In the genomic region with DNA sequence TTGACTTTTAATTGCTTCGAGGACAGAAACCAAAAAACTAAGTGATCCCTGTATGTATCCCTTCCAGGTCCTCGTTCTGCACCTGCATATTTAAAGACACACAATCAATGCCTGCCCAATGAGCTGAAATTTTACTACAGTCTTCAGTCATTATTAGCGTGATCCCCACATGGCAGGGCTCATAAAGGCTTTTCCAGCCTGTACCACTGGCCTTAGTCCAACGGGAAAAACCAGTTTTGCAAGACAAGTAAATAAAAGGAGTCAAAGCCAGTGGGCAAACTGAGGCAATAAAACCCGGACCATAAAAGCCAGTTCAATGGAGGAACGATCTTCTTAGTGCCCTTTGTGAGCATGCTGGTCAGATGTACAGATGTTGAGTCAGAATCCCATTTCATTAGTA, we compare ENCODE assay signal across 31 mouse cellular contexts.
DNase-seq lines count a peak whose midpoint lies in the region; ATAC-seq and TF ChIP-seq lines count a peak whose summit lies in the region.
"Had no signal": no experiment of that assay in that cellular context is flagged by ENCODE, and none has a peak within 500 bp of the region (broad histone marks: within the 10 kb centered on the region; RNA-seq: fewer than 3 reads in every experiment).

No protein-coding gene starts in this region.

- no peak overlapping the region for H3K4me2 ChIP-seq in intestine, embryonic 14.5 days (ENCODE audit: low read length)
- H3K4me2 ChIP-seq in intestine, postnatal 0 days (replicated peaks; ENCODE audit: low read depth): 0 out of 2 replicates have a peak overlapping the region, but pooled peaks have one; percentile 2
- H3K4me2 ChIP-seq: embryonic facial prominence, embryonic 15.5 days; forebrain, embryonic 12.5 days; heart, embryonic 15.5 days; hindbrain, embryonic 12.5 days; neural tube, embryonic 15.5 days had no signal

- H3K36me3 ChIP-seq in intestine, embryonic 14.5 days (ENCODE audit: control insufficient read depth, insufficient read depth, low read length): no peaks in the 10 kb centered on the region
- H3K36me3 ChIP-seq in intestine, postnatal 0 days (ENCODE audit: control insufficient read depth, insufficient read depth): no peaks in the 10 kb centered on the region
- H3K36me3 ChIP-seq: embryonic facial prominence, embryonic 10.5 days; embryonic facial prominence, embryonic 15.5 days; forebrain, embryonic 12.5 days; heart, embryonic 10.5 days; heart, embryonic 15.5 days; hindbrain, embryonic 12.5 days; neural tube, embryonic 15.5 days had no signal

- DNase-seq in layer of hippocampus, adult 2 months (ENCODE audit: low spot score in 2 of 2): no peak
- no peak for DNase-seq in layer of hippocampus, adult 9-10 months (ENCODE audit: low spot score)
- DNase-seq in lung, postnatal 36 days: peak; percentile 19
- no peak for DNase-seq in lung, postnatal 4 days
- DNase-seq in intestine, embryonic 14.5 days (ENCODE audit: low spot score): no peak
- DNase-seq in ovary, postnatal 36 days (ENCODE audit: low spot score): no peak
- DNase-seq in right cerebral cortex, postnatal 25 days: no peak
- DNase-seq: adrenal gland, adult 8-10 months; B cell, adult 2 months; cerebellum, adult 8-10 months; cerebellum, postnatal 25 days; forebrain, postnatal 0 days; gastrocnemius, postnatal 14 days; heart, postnatal 36 days; kidney, adult 9 months; kidney, postnatal 4 days; liver; midbrain, embryonic 14.5 days; right cerebral cortex, adult 18-20 months; right cerebral cortex, postnatal 4 days; thymus, postnatal 4 days had no signal

- no peaks in the 10 kb centered on the region for H3K9me3 ChIP-seq in intestine, embryonic 14.5 days (ENCODE audit: control insufficient read depth, low read length)
- H3K9me3 ChIP-seq in intestine, postnatal 0 days (ENCODE audit: control insufficient read depth): no peaks in the 10 kb centered on the region
- H3K9me3 ChIP-seq: embryonic facial prominence, embryonic 10.5 days; embryonic facial prominence, embryonic 15.5 days; forebrain, embryonic 12.5 days; heart, embryonic 10.5 days; heart, embryonic 15.5 days; hindbrain, embryonic 12.5 days; neural tube, embryonic 15.5 days had no signal

- H3K4me3 ChIP-seq in layer of hippocampus, adult 2 months: no peak overlapping the region
- H3K4me3 ChIP-seq in intestine, embryonic 14.5 days (ENCODE audit: low read depth, low read length): no peak overlapping the region
- no peak overlapping the region for H3K4me3 ChIP-seq in intestine, postnatal 0 days (ENCODE audit: low read depth, low read length)
- H3K4me3 ChIP-seq: embryonic facial prominence, embryonic 10.5 days; embryonic facial prominence, embryonic 15.5 days; forebrain, embryonic 12.5 days; heart, embryonic 10.5 days; heart, embryonic 15.5 days; hindbrain, embryonic 12.5 days; neural tube, embryonic 15.5 days had no signal

- H3K4me1 ChIP-seq in intestine, embryonic 14.5 days (replicated peaks; ENCODE audit: control insufficient read depth, insufficient read depth, low read length): no peaks in the 10 kb centered on the region
- H3K4me1 ChIP-seq in intestine, postnatal 0 days (replicated peaks; ENCODE audit: control insufficient read depth, insufficient read depth, low read length): peaks cover 5% of the 10 kb centered on the region; the same call in 1 of the 2 replicates
- H3K4me1 ChIP-seq: embryonic facial prominence, embryonic 10.5 days; embryonic facial prominence, embryonic 15.5 days; forebrain, embryonic 12.5 days; heart, embryonic 10.5 days; heart, embryonic 15.5 days; hindbrain, embryonic 12.5 days; neural tube, embryonic 15.5 days had no signal

- no peak for TF ChIP-seq CTCF in layer of hippocampus, adult 2 months (conservative IDR thresholded peaks at IDR 0.05)
- TF ChIP-seq CTCF in intestine, postnatal 0 days (IDR thresholded peaks at IDR 0.05; ENCODE audit: low read depth): no peak

- no peaks in the 10 kb centered on the region for H3K27me3 ChIP-seq in intestine, embryonic 14.5 days (replicated peaks; ENCODE audit: control insufficient read depth, insufficient read depth, low read length)
- no peaks in the 10 kb centered on the region for H3K27me3 ChIP-seq in intestine, postnatal 0 days (replicated peaks; ENCODE audit: control insufficient read depth, insufficient read depth, low read length)
- H3K27me3 ChIP-seq: embryonic facial prominence, embryonic 15.5 days; forebrain, embryonic 12.5 days; heart, embryonic 15.5 days; hindbrain, embryonic 12.5 days; neural tube, embryonic 15.5 days had no signal

- ATAC-seq in intestine, embryonic 14.5 days (replicated peaks; ENCODE audit: low FRiP score, low TSS enrichment, low read depth): peak; percentile 87
- ATAC-seq in intestine, postnatal 0 days: peak; percentile 85
- ATAC-seq: activated CD4-positive, CD25-positive, alpha-beta regulatory T cell, adult 4 months; forebrain, postnatal 0 days had no signal

- 60% methylated on average over 6 of the region's 6 CpGs for WGBS in intestine, embryonic 14.5 days
- WGBS in intestine, postnatal 0 days: 35% methylated on average over 6 of the region's 6 CpGs

- no peak overlapping the region for H3K9ac ChIP-seq in intestine, embryonic 14.5 days (ENCODE audit: low read length)
- no peak overlapping the region for H3K9ac ChIP-seq in intestine, postnatal 0 days (ENCODE audit: low read depth, low read length)
- H3K9ac ChIP-seq: embryonic facial prominence, embryonic 15.5 days; forebrain, embryonic 12.5 days; forebrain, postnatal 0 days; heart, embryonic 15.5 days; hindbrain, embryonic 12.5 days; neural tube, embryonic 15.5 days had no signal

- peak overlapping the region; percentile 61 for H3K27ac ChIP-seq in layer of hippocampus, adult 2 months
- H3K27ac ChIP-seq in intestine, embryonic 14.5 days (ENCODE audit: low read depth): no peak overlapping the region
- no peak overlapping the region for H3K27ac ChIP-seq in intestine, postnatal 0 days (ENCODE audit: low read depth, low read length)
- H3K27ac ChIP-seq: embryonic facial prominence, embryonic 10.5 days; embryonic facial prominence, embryonic 15.5 days; forebrain, embryonic 12.5 days; heart, embryonic 10.5 days; heart, embryonic 15.5 days; hindbrain, embryonic 12.5 days; macrophage; neural tube, embryonic 15.5 days had no signal
